Mouse (Mus musculus) MEL (cell line): ENCODE measurements around the gene Dnajc15. TPM values are rescaled to one million over a fixed set of nuclear protein-coding genes. Genes with fewer than 3 reads are reported as not detected.

ENCODE experiments used
- DNase-seq: peaks from one replicate; pipeline ENCODE4 v3.0.0; 2011; ENCODE audit warnings: low read depth, low spot score
- H3K27ac ChIP-seq: 2 replicates; pipeline ENCODE4 v1.5.1; 2012; ENCODE audit warnings: low read depth, mild to moderate bottlenecking, control low read depth, low read length, moderate library complexity; ENCODE audit not compliant: control insufficient read depth
- H3K27me3 ChIP-seq, 2 experiments: fragments of 150-350 bp in 1 of 2; sonication (generic) in 1 of 2; 2 replicates each; pipeline ENCODE4 v1.6.1; 2012; ENCODE audit warnings: low read length in 2 of 2, mild to moderate bottlenecking in 2 of 2, improper control_type of control experiment in 1 of 2, moderate library complexity in 1 of 2; ENCODE audit not compliant: insufficient read depth in 2 of 2, control insufficient read depth in 1 of 2
- H3K36me3 ChIP-seq, 2 experiments: 2 replicates each; pipeline ENCODE4 v1.6.1; 2012 to 2014; ENCODE audit warnings: low read length in 2 of 2, improper control_type of control experiment in 1 of 2, inconsistent platforms in 1 of 2, mild to moderate bottlenecking in 1 of 2; ENCODE audit not compliant: insufficient read depth in 2 of 2, control insufficient read depth in 1 of 2
- H3K4me1 ChIP-seq, 2 experiments: fragments of 150-350 bp in 1 of 2; sonication (generic) in 1 of 2; 2 replicates each; pipeline ENCODE4 v1.6.1; 2012; ENCODE audit warnings: low read length in 2 of 2, improper control_type of control experiment in 1 of 2, mild to moderate bottlenecking in 1 of 2; ENCODE audit not compliant: insufficient read depth in 2 of 2, control insufficient read depth in 1 of 2
- H3K4me3 ChIP-seq, 2 experiments: fragments of 150-350 bp in 1 of 2; sonication (generic) in 1 of 2; 2 replicates each; pipeline ENCODE4 v1.5.1; 2012; ENCODE audit warnings: low read depth in 2 of 2, low read length in 2 of 2, mild to moderate bottlenecking in 2 of 2, moderate library complexity in 2 of 2, control low read depth in 1 of 2, improper control_type of control experiment in 1 of 2; ENCODE audit not compliant: control insufficient read depth in 1 of 2, insufficient read depth in 1 of 2
- H3K79me2 ChIP-seq: 2 replicates; pipeline ENCODE4 v1.6.1; 2012; ENCODE audit warnings: mild to moderate bottlenecking, low read length, moderate library complexity; ENCODE audit not compliant: control insufficient read depth, poor library complexity, insufficient read depth
- H3K9ac ChIP-seq: 2 replicates; pipeline ENCODE4 v1.6.1; 2012; ENCODE audit warnings: low read depth, mild to moderate bottlenecking, control low read depth, low read length, moderate library complexity; ENCODE audit not compliant: control insufficient read depth, poor library complexity, severe bottlenecking
- H3K9me3 ChIP-seq: fragments of 150-350 bp; sonication (generic); replicated peaks from 2 replicates; pipeline ENCODE4 v1.6.1; 2012; ENCODE audit warnings: mild to moderate bottlenecking, low read length, improper control_type of control experiment, moderate library complexity; ENCODE audit not compliant: insufficient read depth
- BHLHE40 ChIP-seq: IDR thresholded peaks from 2 replicates; pipeline ENCODE4 v1.6.1; 2012; ENCODE audit warnings: low read depth, mild to moderate bottlenecking, inconsistent platforms, low read length, improper control_type of control experiment, borderline replicate concordance
- CHD1 ChIP-seq: IDR thresholded peaks from 2 replicates; pipeline ENCODE4 v1.6.1; 2012; ENCODE audit warnings: low read depth, mild to moderate bottlenecking, inconsistent platforms, low read length, improper control_type of control experiment
- CTCF ChIP-seq, 3 experiments: IDR thresholded peaks in 2 of 3; conservative IDR thresholded peaks in 1 of 3; 2 replicates each; pipeline ENCODE4 v1.5.1; 2011 to 2012; ENCODE audit warnings: low read length in 3 of 3, low read depth in 2 of 3, mild to moderate bottlenecking in 2 of 3, improper control_type of control experiment in 1 of 3, inconsistent platforms in 1 of 3, mixed read lengths in 1 of 3, moderate library complexity in 1 of 3; ENCODE audit not compliant: control insufficient read depth in 1 of 3, insufficient read depth in 1 of 3, poor library complexity in 1 of 3, severe bottlenecking in 1 of 3
- E2F4 ChIP-seq: IDR thresholded peaks from 2 replicates; pipeline ENCODE4 v1.6.1; 2011; ENCODE audit warnings: low read depth, low read length, improper control_type of control experiment, borderline replicate concordance
- ELF1 ChIP-seq: IDR thresholded peaks from 2 replicates; pipeline ENCODE4 v1.6.1; 2014; ENCODE audit warnings: low read depth, mild to moderate bottlenecking, inconsistent platforms, low read length, improper control_type of control experiment, moderate library complexity
- EP300 ChIP-seq, 2 experiments: IDR thresholded peaks; 2 replicates each; pipeline ENCODE4 v1.6.1; 2011; ENCODE audit warnings: improper control_type of control experiment in 2 of 2, low read length in 2 of 2, low read depth in 1 of 2, mild to moderate bottlenecking in 1 of 2
- ETS1 ChIP-seq: IDR thresholded peaks from 2 replicates; pipeline ENCODE4 v1.6.1; 2012; ENCODE audit warnings: low read depth, mild to moderate bottlenecking, inconsistent platforms, low read length, improper control_type of control experiment, moderate library complexity
- GABPA ChIP-seq: IDR thresholded peaks from 2 replicates; pipeline ENCODE4 v1.6.1; 2012; ENCODE audit warnings: low read depth, mild to moderate bottlenecking, inconsistent platforms, low read length, improper control_type of control experiment, moderate library complexity
- GATA1 ChIP-seq: IDR thresholded peaks from 2 replicates; pipeline ENCODE4 v1.6.1; 2011; ENCODE audit warnings: low read depth, low read length, improper control_type of control experiment
- JUND ChIP-seq: IDR thresholded peaks from 2 replicates; pipeline ENCODE4 v1.6.1; 2011; ENCODE audit warnings: low read depth, mild to moderate bottlenecking, improper control_type of control experiment, low read length
- KAT2A ChIP-seq: conservative IDR thresholded peaks from 2 replicates; pipeline ENCODE4 v1.6.1; 2012; ENCODE audit warnings: low read depth, low read length, improper control_type of control experiment, inconsistent platforms
- MAFK ChIP-seq: IDR thresholded peaks from 2 replicates; pipeline ENCODE4 v1.6.1; 2011; ENCODE audit warnings: low read depth, mild to moderate bottlenecking, low read length, improper control_type of control experiment, borderline replicate concordance
- MAX ChIP-seq: IDR thresholded peaks from 2 replicates; pipeline ENCODE4 v1.6.1; 2011; ENCODE audit warnings: low read length, improper control_type of control experiment
- MEF2A ChIP-seq: IDR thresholded peaks from 2 replicates; pipeline ENCODE4 v1.6.1; 2014; ENCODE audit warnings: low read depth, mild to moderate bottlenecking, inconsistent platforms, low read length, improper control_type of control experiment; ENCODE audit not compliant: poor library complexity, insufficient replicate concordance, severe bottlenecking; ENCODE audit errors: extremely low read depth
- MXI1 ChIP-seq: IDR thresholded peaks from 2 replicates; pipeline ENCODE4 v1.6.1; 2011; ENCODE audit warnings: mild to moderate bottlenecking, low read depth, low read length, improper control_type of control experiment
- MYC ChIP-seq: IDR thresholded peaks from 2 replicates; pipeline ENCODE4 v1.6.1; 2011; ENCODE audit warnings: low read depth, mild to moderate bottlenecking, low read length, improper control_type of control experiment, moderate library complexity
- NRF1 ChIP-seq: IDR thresholded peaks from 2 replicates; pipeline ENCODE4 v1.6.1; 2014; ENCODE audit warnings: low read depth, mild to moderate bottlenecking, inconsistent platforms, low read length, improper control_type of control experiment, moderate library complexity; ENCODE audit not compliant: poor library complexity, insufficient read depth, severe bottlenecking
- POLR2A ChIP-seq, 2 experiments: IDR thresholded peaks; 2 replicates each; pipeline ENCODE4 v1.6.1; 2011 to 2012; ENCODE audit warnings: low read length in 2 of 2, mild to moderate bottlenecking in 2 of 2, control low read depth in 1 of 2, improper control_type of control experiment in 1 of 2, low read depth in 1 of 2, moderate library complexity in 1 of 2; ENCODE audit not compliant: control insufficient read depth in 1 of 2, insufficient read depth in 1 of 2, poor library complexity in 1 of 2
- POLR2AphosphoS2 ChIP-seq: IDR thresholded peaks from 2 replicates; pipeline ENCODE4 v1.6.1; 2011; ENCODE audit warnings: low read length, improper control_type of control experiment
- POLR2AphosphoS5 ChIP-seq: IDR thresholded peaks from 2 replicates; pipeline ENCODE4 v1.6.1; 2012; ENCODE audit warnings: low read depth, borderline replicate concordance, mild to moderate bottlenecking, inconsistent platforms, low read length, moderate library complexity, mixed read lengths
- RAD21 ChIP-seq: IDR thresholded peaks from 2 replicates; pipeline ENCODE4 v1.6.1; 2011; ENCODE audit warnings: mild to moderate bottlenecking, low read depth, low read length, improper control_type of control experiment
- SIN3A ChIP-seq: IDR thresholded peaks from 2 replicates; pipeline ENCODE4 v1.6.1; 2012; ENCODE audit warnings: low read length, improper control_type of control experiment, inconsistent platforms
- SMC3 ChIP-seq: IDR thresholded peaks from 2 replicates; pipeline ENCODE4 v1.6.1; 2011; ENCODE audit warnings: low read depth, low read length, improper control_type of control experiment
- TAL1 ChIP-seq: IDR thresholded peaks from 2 replicates; pipeline ENCODE4 v1.6.1; 2012; ENCODE audit warnings: mild to moderate bottlenecking, inconsistent platforms, low read length, moderate library complexity, mixed read lengths
- UBTF ChIP-seq: IDR thresholded peaks from 2 replicates; pipeline ENCODE4 v1.6.1; 2012; ENCODE audit warnings: low read depth, mild to moderate bottlenecking, inconsistent platforms, low read length, improper control_type of control experiment, moderate library complexity, borderline replicate concordance; ENCODE audit not compliant: insufficient read depth
- USF1 ChIP-seq: IDR thresholded peaks from 2 replicates; pipeline ENCODE4 v1.6.1; 2014; ENCODE audit warnings: low read depth, mild to moderate bottlenecking, inconsistent platforms, low read length, improper control_type of control experiment, moderate library complexity
- USF2 ChIP-seq, 2 experiments: IDR thresholded peaks; 2 replicates each; pipeline ENCODE4 v1.6.1; 2011 to 2012; ENCODE audit warnings: improper control_type of control experiment in 2 of 2, low read length in 2 of 2, borderline replicate concordance in 1 of 2, inconsistent platforms in 1 of 2, low read depth in 1 of 2, mild to moderate bottlenecking in 1 of 2; ENCODE audit not compliant: insufficient read depth in 1 of 2
- ZC3H11A ChIP-seq: IDR thresholded peaks from 2 replicates; pipeline ENCODE4 v1.6.1; 2012; ENCODE audit warnings: low read depth, mild to moderate bottlenecking, inconsistent platforms, low read length, improper control_type of control experiment
- polyA plus RNA-seq, 2 experiments: library from polyadenylated mRNA; stranded (reverse) in 1 of 2; unstranded in 1 of 2; fragments of >175 nt in 1 of 2; fragments of >200 nt in 1 of 2; gene quantifications; 2 replicates each; pipeline versions ENCODE4 v1.2.1 to v1.2.4; 2012; ENCODE audit warnings: low replicate concordance in 2 of 2, low read depth in 1 of 2; ENCODE audit not compliant: insufficient read length in 2 of 2, insufficient read depth in 1 of 2, missing spikeins in 1 of 2
- total RNA-seq: library from RNA; depleted of rRNA; stranded (reverse); fragments of 300-350 nt; gene quantifications from 2 replicates; pipeline ENCODE4 v1.2.3, GENCODE M21; 2012

Gene Dnajc15
- total and polyA plus RNA-seq, 3 experiments = not detected

- Histone ChIP-seq H3K4me3 (no peak overlapping the region), H3K9ac (no peak overlapping the region), H3K27ac (no peak overlapping the region)
- TF ChIP-seq MEF2A (no peak), CTCF (IDR thresholded peaks at IDR 0.05 in 2 of 3, conservative IDR thresholded peaks at IDR 0.05 in 1 of 3; ENCODE audit: control insufficient read depth in 1 of 3, insufficient read depth in 1 of 3, low read depth in 2 of 3, low read length in 3 of 3, poor library complexity in 1 of 3, severe bottlenecking in 1 of 3) (peak; percentile 13 to 32 (median 30); a peak in 4 of 6 replicates)
- TF ChIP-seq, all 39 proteins: peak for 1
- peak; percentile 3 for DNase-seq
- Histone ChIP-seq H3K9me3 (no peaks in the 10 kb centered on the region), H3K27me3 (no peaks in the 10 kb centered on the region), H3K79me2 (no peaks in the 10 kb centered on the region), H3K4me1 (no peaks in the 10 kb centered on the region), H3K36me3 (no peaks in the 10 kb centered on the region)
These were observed 15.0 kb upstream of the Dnajc15 start for GRCm38 (mm10) chr14:77889911-77890310.

GRCm38 (mm10) chr14:77886941-77887340, 12.0 kb upstream of the Dnajc15 start:
- H3K4me3 ChIP-seq = no peak overlapping the region

GRCm38 (mm10) chr14:77886376-77886775, 11.5 kb upstream of the Dnajc15 start:
- Histone ChIP-seq H3K4me1 (no peaks in the 10 kb centered on the region), H3K27me3 (no peaks in the 10 kb centered on the region), H3K36me3 (no peaks in the 10 kb centered on the region), H3K9me3 (no peaks in the 10 kb centered on the region), H3K79me2 (no peaks in the 10 kb centered on the region), H3K9ac (no peak overlapping the region), H3K27ac (no peak overlapping the region), H3K4me3 (no peak overlapping the region)
- DNase-seq = no peak
- TF ChIP-seq GATA1 (no peak), MXI1 (no peak), SIN3A (no peak), NRF1 (no peak), KAT2A (no peak), ELF1 (no peak), MAFK (no peak), ZC3H11A (no peak), POLR2A (IDR thresholded peaks at IDR 0.05; ENCODE audit: control insufficient read depth in 1 of 2, insufficient read depth in 1 of 2, low read depth in 1 of 2, low read length in 2 of 2, poor library complexity in 1 of 2) (no peak), MAX (no peak), USF1 (no peak), RAD21 (no peak), MYC (no peak), UBTF (no peak), MEF2A (no peak), POLR2AphosphoS5 (no peak), USF2 (IDR thresholded peaks at IDR 0.05; ENCODE audit: borderline replicate concordance in 1 of 2, insufficient read depth in 1 of 2, low read depth in 1 of 2, low read length in 2 of 2) (no peak)

More at GRCm38 (mm10) chr14:77886941-77887340, 12.0 kb upstream of the Dnajc15 start:
- no peaks in the 10 kb centered on the region for H3K36me3 ChIP-seq
- no peaks in the 10 kb centered on the region for H3K4me1 ChIP-seq
- no peaks in the 10 kb centered on the region for H3K79me2 ChIP-seq
- no peak overlapping the region for H3K9ac ChIP-seq
- no peak for TF ChIP-seq CHD1
- TF ChIP-seq JUND = no peak
- no peak for TF ChIP-seq EP300 (IDR thresholded peaks at IDR 0.05; ENCODE audit: low read depth in 1 of 2, low read length in 2 of 2)
- no peak for TF ChIP-seq SMC3
- TF ChIP-seq POLR2A (IDR thresholded peaks at IDR 0.05; ENCODE audit: control insufficient read depth in 1 of 2, insufficient read depth in 1 of 2, low read depth in 1 of 2, low read length in 2 of 2, poor library complexity in 1 of 2) = no peak
- TF ChIP-seq ELF1 = no peak
- TF ChIP-seq BHLHE40 = no peak
- no peak for TF ChIP-seq TAL1
- TF ChIP-seq RAD21 = no peak
- no peak for TF ChIP-seq ETS1
- TF ChIP-seq MAFK = no peak
- TF ChIP-seq E2F4 = no peak
- no peak for TF ChIP-seq UBTF
- TF ChIP-seq KAT2A = no peak
- TF ChIP-seq GATA1 = no peak
- no peak for TF ChIP-seq CTCF (IDR thresholded peaks at IDR 0.05 in 2 of 3, conservative IDR thresholded peaks at IDR 0.05 in 1 of 3; ENCODE audit: control insufficient read depth in 1 of 3, insufficient read depth in 1 of 3, low read depth in 2 of 3, low read length in 3 of 3, poor library complexity in 1 of 3, severe bottlenecking in 1 of 3)
- no peak for TF ChIP-seq POLR2AphosphoS2
- TF ChIP-seq GABPA = no peak
- TF ChIP-seq MYC = no peak
- DNase-seq = no peak
- H3K9me3 ChIP-seq = no peaks in the 10 kb centered on the region
- H3K27ac ChIP-seq = no peak overlapping the region
- no peaks in the 10 kb centered on the region for H3K27me3 ChIP-seq
